Mouse (Mus musculus) embryonic fibroblast, embryonic 13.5 days (primary cell): Measurements from ENCODE around the gene St6galnac1.

ENCODE experiments used
- CTCF ChIP-seq: IDR thresholded peaks from 2 replicates; pipeline ENCODE4 v1.5.1; 2011; ENCODE audit warnings: mild to moderate bottlenecking, control low read depth, low read length, moderate library complexity, borderline replicate concordance; ENCODE audit not compliant: insufficient read depth
- POLR2A ChIP-seq: IDR thresholded peaks from 2 replicates; pipeline ENCODE4 v1.6.1; 2011; ENCODE audit warnings: low read depth, mild to moderate bottlenecking, control low read depth, low read length, moderate library complexity

DNA sequence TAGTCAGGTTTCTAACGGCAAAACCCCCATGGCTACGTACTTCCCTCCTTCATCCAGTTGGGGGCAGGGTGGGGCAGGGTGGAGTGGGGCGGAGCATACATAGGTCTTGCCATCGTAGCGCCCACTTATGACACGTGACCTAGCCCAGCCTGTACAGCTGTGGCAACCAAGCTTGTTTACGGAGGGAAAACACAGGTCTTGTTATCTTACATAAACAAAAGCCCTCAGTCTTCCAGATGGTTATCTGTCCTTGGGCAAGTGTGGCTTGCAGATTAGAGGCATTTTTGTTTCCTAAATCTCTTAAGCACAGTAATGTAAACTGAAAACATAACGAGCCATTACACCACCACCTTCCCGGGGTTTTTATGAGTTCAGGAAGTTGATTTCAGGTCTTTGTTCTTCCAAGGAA, 7.4 kb upstream of the St6galnac1 start:
- TF ChIP-seq CTCF (no peak), POLR2A (no peak)
